Mouse (Mus musculus) CH12.LX (cell line): ENCODE measurements around the gene Phactr1.

Experiments used
- CTCF ChIP-seq, 2 experiments: IDR thresholded peaks in 1 of 2; conservative IDR thresholded peaks in 1 of 2; 2 replicates each; pipeline ENCODE4 v1.5.1; 2011 to 2012; ENCODE audit warnings: low read depth in 2 of 2, low read length in 2 of 2, improper control_type of control experiment in 1 of 2, inconsistent platforms in 1 of 2, mild to moderate bottlenecking in 1 of 2, moderate library complexity in 1 of 2
- EP300 ChIP-seq: IDR thresholded peaks from 2 replicates; pipeline ENCODE4 v1.6.1; 2011; ENCODE audit warnings: low read length, improper control_type of control experiment
- GABPA ChIP-seq: IDR thresholded peaks from 2 replicates; pipeline ENCODE4 v1.6.1; 2012; ENCODE audit warnings: low read depth, low read length, improper control_type of control experiment, inconsistent platforms; ENCODE audit not compliant: insufficient replicate concordance
- MAFK ChIP-seq: IDR thresholded peaks from 2 replicates; pipeline ENCODE4 v1.6.1; 2011; ENCODE audit warnings: low read length, improper control_type of control experiment; ENCODE audit not compliant: insufficient replicate concordance
- POLR2A ChIP-seq: IDR thresholded peaks from 2 replicates; pipeline ENCODE4 v1.6.1; 2011; ENCODE audit warnings: low read depth, mild to moderate bottlenecking, improper control_type of control experiment, low read length

- no peak for TF ChIP-seq MAFK
- TF ChIP-seq CTCF (conservative IDR thresholded peaks at IDR 0.05 in 1 of 2, IDR thresholded peaks at IDR 0.05 in 1 of 2; ENCODE audit: low read depth in 2 of 2, low read length in 2 of 2): no peak
- TF ChIP-seq GABPA: no peak
- TF ChIP-seq EP300: no peak
- no peak for TF ChIP-seq POLR2A
Observed at GRCm38 (mm10) chr13:42725709-42726231, 45.3 kb downstream of the Phactr1 start.
